Mouse (Mus musculus): ENCODE results near the gene Gpr162. TPM values are rescaled to one million over a fixed set of nuclear protein-coding genes. Genes with fewer than 3 reads are reported as not detected.

The Gpr162 gene
- total and polyA plus RNA-seq, 3 experiments: 0.48 to 2.0 (median 1.7) TPM

DNA sequence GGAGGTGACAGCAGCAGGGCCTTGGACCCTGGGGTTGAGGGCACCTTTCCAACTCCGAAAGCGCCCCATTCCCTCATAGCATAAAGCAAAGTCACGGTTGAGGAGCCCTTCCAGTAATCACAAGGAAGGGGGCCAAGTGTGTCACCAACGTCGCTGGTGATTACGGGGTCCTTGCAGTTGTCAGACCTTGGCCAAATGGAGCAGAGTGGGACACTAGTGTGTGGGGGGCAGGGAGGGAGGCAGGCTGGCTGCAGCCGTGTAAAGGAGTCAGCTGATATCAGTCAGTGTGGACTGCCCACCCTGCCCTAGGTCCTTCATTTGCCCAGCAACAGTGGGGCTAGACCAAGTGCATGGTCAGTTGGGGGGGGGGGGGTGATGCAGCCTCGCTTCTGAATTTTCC, 49.3 kb downstream of the Gpr162 start:
- H3K4me3 ChIP-seq (replicated peaks in 1 of 3; ENCODE audit: low read depth in 2 of 3, low read length in 2 of 3, poor library complexity in 1 of 3): peak overlapping the region in 2 of 3 experiments; percentile 11 to 82
- peaks cover 67 to 81% of the 10 kb centered on the region in 2 experiments for H3K36me3 ChIP-seq (replicated peaks in 1 of 2; ENCODE audit: control insufficient read depth in 1 of 2, insufficient read depth in 1 of 2, low read length in 1 of 2)
- TF ChIP-seq ZMIZ1 (IDR thresholded peaks at IDR 0.05; ENCODE audit: low read depth, low read length): no peak
- no peak for TF ChIP-seq HCFC1 (IDR thresholded peaks at IDR 0.05; ENCODE audit: low read depth, low read length)
- no peak for TF ChIP-seq JUND (conservative IDR thresholded peaks at IDR 0.05; ENCODE audit: low read depth, low read length)
- TF ChIP-seq TBP (conservative IDR thresholded peaks at IDR 0.05; ENCODE audit: low read depth, low read length): no peak
- TF ChIP-seq BHLHE40 (IDR thresholded peaks at IDR 0.05; ENCODE audit: low read depth, low read length): no peak
- no peak for TF ChIP-seq SMC3 (IDR thresholded peaks at IDR 0.05; ENCODE audit: low read depth, low read length)
- TF ChIP-seq MAFK (IDR thresholded peaks at IDR 0.05; ENCODE audit: insufficient replicate concordance, low read length): no peak
- H3K27me3 ChIP-seq (replicated peaks): no peaks in the 10 kb centered on the region
- no peaks in the 10 kb centered on the region for H3K9me3 ChIP-seq (replicated peaks; ENCODE audit: low read length)
- peak overlapping the region; percentile 83 for H3K4me2 ChIP-seq (ENCODE audit: insufficient read depth, low read depth, poor library complexity, severe bottlenecking)
- H3K4me1 ChIP-seq (ENCODE audit: control insufficient read depth in 1 of 2, insufficient read depth in 2 of 2): peaks cover 5 to 32% of the 10 kb centered on the region in 2 experiments
- no peak overlapping the region for H3K27ac ChIP-seq (ENCODE audit: insufficient read depth, low read depth)
- no peak for DNase-seq (ENCODE audit: extremely low read depth)
- dilution Hi-C loops (cut with MboI; ENCODE audit: extremely low pct_ligation_motif_present, extremely low pct_unique_long_range_greater_than_20kb, low sequenced_read_pairs) (no loop called here), in situ Hi-C loops (cut with MboI; ENCODE audit: low pct_ligation_motif_present, low pct_unique_long_range_greater_than_20kb, low sequenced_read_pairs) (no loop called here)
- no peak overlapping the region for H3K9ac ChIP-seq (ENCODE audit: insufficient read depth, low read depth)
- peaks cover 23% of the 10 kb centered on the region for H3K79me2 ChIP-seq (replicated peaks; ENCODE audit: control insufficient read depth, extremely low read depth, insufficient read depth, poor library complexity, severe bottlenecking)

DNA sequence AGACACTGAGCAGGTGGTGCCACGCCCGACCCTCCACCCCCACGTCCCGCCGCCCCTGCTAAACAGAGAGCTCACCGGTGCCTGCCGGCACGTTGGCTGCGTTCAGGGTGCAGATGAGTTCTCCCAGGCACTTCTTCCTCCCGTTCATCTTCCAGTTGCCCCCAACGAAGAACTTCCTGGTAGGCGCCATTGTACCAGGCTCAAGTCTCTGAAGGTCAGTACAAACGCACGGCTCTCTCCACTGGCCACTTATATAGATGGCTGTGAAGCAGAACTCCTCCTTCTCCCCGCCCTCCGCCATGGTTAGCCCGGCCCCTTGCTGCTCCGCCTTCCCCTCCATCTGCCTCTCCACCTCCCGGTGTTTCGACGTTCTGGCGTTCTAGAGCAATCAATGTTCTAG, 49.9 kb downstream of the Gpr162 start, which contains the start of gene Tpi1:
TSS of gene Tpi1 (minus strand) at position 364 of the 400 bp plus-strand sequence.
- in situ Hi-C loops (cut with MboI; ENCODE audit: low pct_ligation_motif_present, low pct_unique_long_range_greater_than_20kb, low sequenced_read_pairs): no loop called here
- H3K9me3 ChIP-seq (replicated peaks; ENCODE audit: low read length): no peaks in the 10 kb centered on the region
- peaks cover 63 to 81% of the 10 kb centered on the region in 2 experiments for H3K36me3 ChIP-seq (replicated peaks in 1 of 2; ENCODE audit: control insufficient read depth in 1 of 2, insufficient read depth in 1 of 2, low read length in 1 of 2)
- peak within 1 kb of the TSS; percentile 73 to 97 (median 82) for H3K4me3 ChIP-seq (replicated peaks in 1 of 3; ENCODE audit: low read depth in 2 of 3, low read length in 2 of 3, poor library complexity in 1 of 3)
- peaks cover 23% of the 10 kb centered on the region for H3K79me2 ChIP-seq (replicated peaks; ENCODE audit: control insufficient read depth, extremely low read depth, insufficient read depth, poor library complexity, severe bottlenecking)
- H3K27ac ChIP-seq (ENCODE audit: insufficient read depth, low read depth): peak within 1 kb of the TSS; percentile 17; the same call in 1 of the 2 replicates
- peak; percentile 86 for DNase-seq (ENCODE audit: extremely low read depth)
- peaks cover 5 to 34% of the 10 kb centered on the region in 2 experiments for H3K4me1 ChIP-seq (ENCODE audit: control insufficient read depth in 1 of 2, insufficient read depth in 2 of 2)
- peak within 1 kb of the TSS; percentile 95 for H3K9ac ChIP-seq (ENCODE audit: insufficient read depth, low read depth)
- no peaks in the 10 kb centered on the region for H3K27me3 ChIP-seq (replicated peaks)
- dilution Hi-C loops (cut with MboI; ENCODE audit: extremely low pct_ligation_motif_present, extremely low pct_unique_long_range_greater_than_20kb, low sequenced_read_pairs): no loop called here
- H3K4me2 ChIP-seq (ENCODE audit: insufficient read depth, low read depth, poor library complexity, severe bottlenecking): peak within 1 kb of the TSS; percentile 83
- TF ChIP-seq NRF1 (IDR thresholded peaks at IDR 0.05; ENCODE audit: low read depth, low read length) (no peak), CHD1 (IDR thresholded peaks at IDR 0.05; ENCODE audit: low read depth, low read length) (no peak), ZMIZ1 (IDR thresholded peaks at IDR 0.05; ENCODE audit: low read depth, low read length) (peak; percentile 98), UBTF (IDR thresholded peaks at IDR 0.05; ENCODE audit: low read depth, low read length) (0 out of 2 replicates have a peak, but pooled peaks have one; percentile 14), ELF1 (IDR thresholded peaks at IDR 0.05; ENCODE audit: low read depth, low read length) (peak; percentile 72), EP300 (IDR thresholded peaks at IDR 0.05; ENCODE audit: low read length) (no peak), ETS1 (conservative IDR thresholded peaks at IDR 0.05; ENCODE audit: low read depth, low read length) (no peak), E2F4 (IDR thresholded peaks at IDR 0.05; ENCODE audit: insufficient replicate concordance, low read depth, low read length) (no peak), PAX5 (IDR thresholded peaks at IDR 0.05; ENCODE audit: low read length) (no peak), JUND (conservative IDR thresholded peaks at IDR 0.05; ENCODE audit: low read depth, low read length) (no peak), HCFC1 (IDR thresholded peaks at IDR 0.05; ENCODE audit: low read depth, low read length) (peak; percentile 17; the same call in 1 of the 2 replicates), SIN3A (IDR thresholded peaks at IDR 0.05; ENCODE audit: low read length) (peak; percentile 54), MAFK (IDR thresholded peaks at IDR 0.05; ENCODE audit: insufficient replicate concordance, low read length) (no peak), ZC3H11A (IDR thresholded peaks at IDR 0.05; ENCODE audit: low read depth, low read length) (no peak), CTCF (conservative IDR thresholded peaks at IDR 0.05 in 1 of 2, IDR thresholded peaks at IDR 0.05 in 1 of 2; ENCODE audit: low read depth in 2 of 2, low read length in 2 of 2) (no peak), CHD2 (IDR thresholded peaks at IDR 0.05; ENCODE audit: low read length) (peak; percentile 62), ZNF384 (IDR thresholded peaks at IDR 0.05; ENCODE audit: low read depth, low read length) (no peak), RAD21 (IDR thresholded peaks at IDR 0.05; ENCODE audit: low read depth, low read length) (no peak), USF2 (conservative IDR thresholded peaks at IDR 0.05; ENCODE audit: low read depth, low read length) (no peak), JUN (IDR thresholded peaks at IDR 0.05; ENCODE audit: insufficient read depth, low read depth, low read length) (no peak), USF1 (IDR thresholded peaks at IDR 0.05; ENCODE audit: low read depth, low read length) (no peak), SMC3 (IDR thresholded peaks at IDR 0.05; ENCODE audit: low read depth, low read length) (no peak), ZKSCAN1 (IDR thresholded peaks at IDR 0.05; ENCODE audit: borderline replicate concordance, low read depth, low read length) (no peak), POLR2A (IDR thresholded peaks at IDR 0.05; ENCODE audit: low read depth, low read length) (peak; percentile 99), BHLHE40 (IDR thresholded peaks at IDR 0.05; ENCODE audit: low read depth, low read length) (no peak), POLR2AphosphoS2 (IDR thresholded peaks at IDR 0.05; ENCODE audit: low read depth, low read length) (peak; percentile 98), MYC (IDR thresholded peaks at IDR 0.05; ENCODE audit: low read depth, low read length) (0 out of 2 replicates have a peak, but pooled peaks have one; percentile 13), MXI1 (IDR thresholded peaks at IDR 0.05; ENCODE audit: low read depth, low read length) (0 out of 2 replicates have a peak, but pooled peaks have one; percentile 18), NELFE (IDR thresholded peaks at IDR 0.05; ENCODE audit: low read depth, low read length) (peak; percentile 99), TCF12 (IDR thresholded peaks at IDR 0.05; ENCODE audit: low read depth, low read length) (peak; percentile 82), MAX (IDR thresholded peaks at IDR 0.05; ENCODE audit: low read length) (no peak), KAT2A (IDR thresholded peaks at IDR 0.05; ENCODE audit: insufficient replicate concordance, low read length) (no peak)
